Mouse (Mus musculus): ENCODE results near the gene Eefsec.

The Eefsec gene

GRCm38 (mm10) chr6:88446063-88447002 is at the start of gene Eefsec:
Eefsec (minus strand) TSS chr6:88446539.
- peak; percentile 63 for DNase-seq (ENCODE audit: low read depth)

DNA sequence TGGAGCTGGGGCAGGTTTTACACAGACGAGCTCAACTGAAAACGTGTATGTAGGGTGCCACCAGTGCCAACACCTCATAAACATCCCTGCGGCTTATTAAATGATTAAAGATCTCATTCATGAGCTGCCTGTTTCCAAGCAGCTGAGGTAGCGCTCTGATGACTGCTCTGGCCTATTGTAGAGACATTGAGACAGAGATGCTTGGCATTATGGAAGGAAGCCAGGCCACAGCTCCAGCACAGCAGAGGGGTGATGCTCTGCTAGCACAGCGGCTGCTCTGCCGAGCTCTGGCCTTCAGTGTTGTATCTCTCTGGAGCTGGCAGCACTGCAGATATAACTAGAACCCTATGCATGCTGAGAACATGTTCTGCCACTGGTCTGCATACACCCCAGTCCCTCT is 47.4 kb upstream of the Eefsec start:
- no peak for DNase-seq (ENCODE audit: low read depth)

DNA sequence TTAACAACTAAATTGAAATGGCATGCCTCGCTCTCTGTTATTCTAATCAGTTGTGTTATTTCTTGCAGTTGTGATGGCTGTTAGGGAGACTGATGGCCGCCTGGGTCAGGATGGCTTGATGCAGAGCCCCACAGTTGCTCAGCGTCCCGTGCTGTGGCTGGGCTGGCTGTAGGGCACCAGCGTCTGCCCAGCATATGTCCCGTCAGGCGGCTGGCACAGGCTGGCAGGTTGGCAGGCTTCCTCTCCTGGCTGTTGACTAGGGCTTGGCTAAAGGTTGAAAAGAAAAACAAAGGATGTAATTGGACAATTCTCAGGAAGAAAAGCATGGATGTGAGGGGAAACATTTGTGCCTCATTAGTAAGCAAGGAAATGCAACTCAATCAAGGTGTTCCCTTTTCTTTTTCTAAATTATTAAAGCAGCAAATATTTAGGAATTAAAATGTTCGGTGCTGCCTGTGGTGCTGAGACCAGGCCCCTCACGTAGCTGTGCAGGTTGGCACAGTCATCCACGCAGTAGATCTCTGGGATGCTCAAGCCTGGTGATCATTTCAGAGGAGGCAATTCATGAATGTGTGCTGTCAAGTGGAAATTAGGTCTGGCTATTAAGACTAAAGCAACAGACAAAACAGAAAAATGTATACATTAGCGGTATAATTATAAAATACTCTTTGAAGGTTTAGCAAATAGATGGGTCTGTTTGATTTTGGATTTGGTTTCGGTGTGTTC is 44.5 kb upstream of the Eefsec start:
- no peak for DNase-seq (ENCODE audit: low read depth)

DNA sequence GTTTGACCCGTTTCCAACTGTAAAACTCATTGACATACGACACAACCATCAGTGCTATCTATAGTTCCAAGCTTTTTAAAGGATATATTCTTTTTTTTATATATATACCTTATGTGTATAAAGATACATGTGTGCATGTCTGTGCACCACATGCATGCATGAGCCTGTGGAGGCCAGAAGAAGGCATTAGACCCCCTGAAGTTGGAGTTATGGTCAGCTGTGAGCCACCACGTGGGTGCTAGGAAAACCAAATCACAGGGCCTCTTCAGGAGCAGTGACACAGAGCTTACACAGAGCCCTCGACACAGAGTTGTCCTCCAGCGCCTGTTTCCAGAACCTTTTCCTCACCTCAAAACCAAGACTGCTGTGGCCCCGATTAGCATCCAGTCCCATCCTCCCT is 43.5 kb upstream of the Eefsec start:
- DNase-seq (ENCODE audit: low read depth), result no peak

GRCm38 (mm10) chr6:88489026-88489425 is 42.7 kb upstream of the Eefsec start:
- DNase-seq (ENCODE audit: low read depth), result no peak

DNA sequence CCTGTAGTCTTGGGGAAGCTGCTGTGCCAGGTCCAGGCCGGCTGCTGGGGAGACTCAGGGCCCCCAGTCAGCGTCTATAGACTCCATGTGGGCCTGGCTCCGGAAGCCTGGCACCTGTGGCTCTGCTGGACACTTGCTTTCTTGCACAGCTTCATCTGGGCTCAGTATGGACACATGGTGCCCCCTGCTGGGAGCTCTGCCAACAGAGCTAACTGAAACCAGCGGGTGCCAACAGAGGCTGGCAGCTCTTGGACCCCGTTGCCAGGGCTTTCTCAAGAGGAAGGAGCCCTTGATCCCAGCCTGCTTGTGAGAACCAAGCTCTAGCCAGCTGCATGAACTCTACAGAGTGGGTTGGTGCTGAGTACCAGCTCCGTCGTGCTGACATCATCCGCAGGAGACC is 40.6 kb upstream of the Eefsec start:
- no peak for DNase-seq (ENCODE audit: low read depth)

DNA sequence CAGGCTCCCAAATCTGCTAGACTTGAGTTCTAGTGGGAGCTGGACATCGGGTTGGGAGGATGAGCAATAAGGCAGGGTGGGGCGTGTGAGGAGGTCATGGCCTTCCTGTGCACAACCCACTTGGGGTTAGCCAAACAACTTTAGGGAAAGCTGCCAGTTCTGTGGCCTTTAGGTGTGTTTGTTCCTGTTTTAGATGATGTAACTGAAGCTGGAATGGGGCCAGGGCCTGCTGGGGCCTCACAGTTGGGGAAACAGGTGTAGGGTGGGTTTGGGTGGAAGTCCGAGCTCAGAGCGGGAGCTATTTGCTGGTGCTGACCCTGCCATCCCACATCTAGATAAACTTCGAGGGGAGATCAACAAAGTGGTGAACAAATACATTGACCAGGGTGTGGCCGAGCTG is 39.0 kb upstream of the Eefsec start:
- no peak for DNase-seq (ENCODE audit: low read depth)

DNA sequence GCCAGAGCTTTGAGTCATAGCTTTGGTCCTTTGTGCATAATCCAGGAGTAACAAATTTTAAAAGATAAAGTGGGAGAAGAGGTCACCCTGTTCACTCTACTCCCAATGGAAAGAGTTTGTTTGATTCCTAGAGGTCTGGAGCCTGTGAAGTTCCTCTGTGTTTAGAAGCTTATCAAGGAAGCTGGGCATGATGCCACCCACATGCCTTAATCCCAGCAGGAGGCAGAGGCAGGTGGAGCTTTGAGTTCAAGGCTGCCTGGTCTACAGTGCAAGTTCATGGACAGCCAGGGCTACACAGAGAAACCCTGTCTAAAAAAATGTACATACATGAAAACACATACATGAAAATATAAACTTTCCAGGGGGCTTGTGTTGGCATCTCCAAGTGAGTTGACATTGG is 37.6 kb upstream of the Eefsec start:
- DNase-seq (ENCODE audit: low read depth), result no peak

DNA sequence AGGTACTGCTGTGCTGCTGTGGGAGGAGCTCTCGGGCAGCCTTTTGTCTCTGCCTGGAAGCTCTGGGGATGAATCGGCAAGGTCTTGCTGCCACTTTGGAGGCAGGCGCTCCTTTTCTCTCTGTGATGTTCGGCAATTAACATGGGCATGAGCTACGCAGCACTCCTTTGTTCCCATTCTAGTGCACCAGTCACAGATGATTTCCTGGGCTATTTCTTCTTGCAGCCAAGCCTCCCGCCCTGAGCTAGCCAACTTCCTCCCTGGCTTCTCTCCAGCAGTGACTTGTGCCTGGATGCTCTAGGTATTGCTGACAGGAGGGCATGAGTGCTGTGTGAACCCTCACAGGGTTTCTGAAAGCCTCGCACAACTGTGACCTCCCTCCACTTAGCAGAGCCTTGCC is 36.8 kb upstream of the Eefsec start:
- no peak for DNase-seq (ENCODE audit: low read depth)

DNA sequence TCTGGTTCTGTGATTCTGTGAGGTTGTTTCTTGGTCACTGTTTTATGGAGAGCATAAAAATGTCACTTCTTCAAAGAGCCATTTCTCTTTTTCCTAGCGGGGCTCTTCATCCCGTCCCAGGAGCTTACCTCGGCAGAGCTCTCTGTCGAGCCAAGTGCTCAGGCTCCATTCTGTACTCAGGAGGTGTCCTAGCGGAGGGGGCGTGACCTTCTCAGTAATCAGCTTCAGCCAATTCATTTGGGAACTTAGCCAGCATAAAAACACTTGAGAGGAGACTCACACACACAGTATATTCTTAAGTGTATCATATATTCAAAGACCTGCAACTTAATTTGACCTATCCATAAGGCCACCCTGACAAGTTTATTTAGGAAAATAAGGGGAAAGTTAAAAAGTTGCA is 34.1 kb upstream of the Eefsec start:
- DNase-seq (ENCODE audit: low read depth), result no peak

DNA sequence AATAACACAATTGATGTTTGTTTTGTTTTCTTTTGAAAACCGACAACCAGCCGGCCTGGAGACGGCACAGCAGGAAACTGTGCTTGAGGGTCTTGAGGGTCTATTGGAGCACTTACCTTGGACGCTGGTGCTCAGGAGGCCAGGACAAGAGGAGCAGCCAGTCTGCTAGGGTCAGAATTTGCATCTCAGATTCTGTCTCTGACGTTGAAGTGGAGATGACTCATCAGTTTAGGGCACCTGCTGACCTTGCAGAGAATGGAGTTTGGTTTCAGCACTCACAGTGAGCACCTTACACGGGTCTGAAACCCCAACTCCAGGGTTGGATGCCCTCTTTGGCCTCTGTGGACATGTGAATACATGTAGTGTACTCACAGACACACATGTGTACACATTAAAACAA is 23.5 kb upstream of the Eefsec start:
- DNase-seq (ENCODE audit: low read depth), result no peak

GRCm38 (mm10) chr6:88465181-88465920 is 19.0 kb upstream of the Eefsec start, which contains the start of gene Ruvbl1:
Ruvbl1 (plus strand) TSS chr6:88465409.
- peak; percentile 93 for DNase-seq (ENCODE audit: low read depth)

DNA sequence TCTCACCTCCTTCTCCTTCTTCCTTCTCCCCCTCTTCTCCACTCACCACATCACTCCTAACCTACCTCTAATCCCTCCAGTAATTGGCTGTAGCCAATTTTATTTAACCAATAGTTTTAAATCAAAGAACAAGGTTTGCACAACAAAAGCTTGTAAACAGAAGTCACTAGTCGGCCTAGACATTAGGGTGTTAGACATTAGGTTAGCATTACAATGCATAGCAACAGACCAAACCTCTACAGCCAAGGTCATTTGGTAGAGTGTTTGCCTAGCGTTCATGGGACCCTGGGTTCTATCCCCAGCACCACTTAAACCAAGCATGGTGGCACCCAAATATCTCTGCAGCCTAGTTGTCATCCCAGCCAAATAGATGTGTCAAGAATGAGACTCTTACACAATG is 8.2 kb upstream of the Eefsec start:
- DNase-seq (ENCODE audit: low read depth), result no peak

DNA sequence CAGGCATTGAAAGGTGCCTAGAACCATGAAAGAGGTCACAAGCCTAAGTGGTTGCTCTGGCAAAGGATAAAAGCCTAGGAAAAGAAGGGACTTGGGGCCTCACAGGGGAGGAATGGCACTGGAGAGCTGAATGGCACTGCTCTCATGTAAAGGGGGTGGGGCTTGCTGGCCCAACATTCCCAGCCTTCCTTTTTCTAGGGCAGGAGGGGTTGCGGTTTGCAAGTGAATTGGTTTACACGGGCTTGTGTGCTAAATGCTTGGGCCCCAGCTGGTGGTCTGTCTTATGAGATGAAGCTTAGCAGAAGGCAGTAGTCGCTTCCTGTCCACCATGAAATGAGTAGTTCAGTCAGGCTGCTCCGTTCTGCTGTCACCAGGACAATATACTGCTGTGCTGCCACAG is 1.1 kb upstream of the Eefsec start:
- DNase-seq (ENCODE audit: low read depth), result no peak

DNA sequence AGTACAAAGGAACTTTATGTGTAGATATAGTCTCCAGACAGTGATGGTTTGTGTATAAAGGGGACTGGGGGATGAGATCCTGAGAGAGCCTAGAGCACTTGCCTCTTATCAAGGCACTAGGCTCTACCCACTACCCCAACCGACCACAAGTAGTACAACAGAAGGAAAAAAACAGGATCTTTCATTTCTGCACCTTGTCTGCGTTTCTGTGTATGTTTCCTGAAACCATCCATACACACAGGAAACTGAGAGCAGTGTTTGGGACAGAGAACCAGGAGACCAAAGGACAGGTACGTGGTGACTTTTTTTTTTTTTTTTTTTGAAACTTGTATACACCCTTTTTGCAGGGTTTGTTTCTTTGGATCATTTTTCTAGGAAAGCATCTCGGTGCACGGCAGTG is 678 bp downstream of the Eefsec start:
- DNase-seq (ENCODE audit: low read depth), result no peak

DNA sequence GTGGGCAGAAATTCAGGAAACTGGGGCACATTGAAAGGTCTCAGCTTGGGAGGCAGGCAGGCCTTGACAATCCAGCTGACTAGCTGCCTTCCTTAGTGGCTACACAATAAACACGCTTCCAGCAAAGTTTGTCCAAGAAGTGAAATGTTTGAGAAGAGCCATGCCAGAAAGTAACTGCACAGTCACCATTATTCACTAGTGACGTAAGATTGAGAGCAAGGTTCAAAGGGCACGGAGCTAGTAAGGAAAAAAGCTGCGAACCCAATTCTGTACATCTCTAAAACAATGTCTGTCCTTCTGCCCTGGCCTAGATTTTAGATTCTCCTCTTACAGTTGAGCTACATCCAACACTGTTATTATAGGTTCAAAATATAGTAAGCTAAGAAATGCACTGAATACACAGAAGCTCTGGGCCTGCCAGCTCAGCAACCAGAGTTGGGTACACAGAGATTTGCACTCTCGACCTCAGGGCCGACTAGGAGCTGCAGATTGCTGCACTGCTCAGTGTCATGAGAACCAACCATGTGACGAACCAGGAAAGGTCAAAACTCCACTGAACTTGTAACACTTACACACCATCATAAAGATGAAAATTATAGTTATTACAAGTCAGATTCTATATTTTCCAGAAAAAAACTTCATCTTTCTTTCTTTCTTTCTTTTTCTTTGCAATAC is 2.1 kb downstream of the Eefsec start:
- DNase-seq (ENCODE audit: low read depth), result no peak

- DNase-seq (ENCODE audit: low read depth), result no peak
These were observed 2.9 kb downstream of the Eefsec start for GRCm38 (mm10) chr6:88443446-88443845.

DNA sequence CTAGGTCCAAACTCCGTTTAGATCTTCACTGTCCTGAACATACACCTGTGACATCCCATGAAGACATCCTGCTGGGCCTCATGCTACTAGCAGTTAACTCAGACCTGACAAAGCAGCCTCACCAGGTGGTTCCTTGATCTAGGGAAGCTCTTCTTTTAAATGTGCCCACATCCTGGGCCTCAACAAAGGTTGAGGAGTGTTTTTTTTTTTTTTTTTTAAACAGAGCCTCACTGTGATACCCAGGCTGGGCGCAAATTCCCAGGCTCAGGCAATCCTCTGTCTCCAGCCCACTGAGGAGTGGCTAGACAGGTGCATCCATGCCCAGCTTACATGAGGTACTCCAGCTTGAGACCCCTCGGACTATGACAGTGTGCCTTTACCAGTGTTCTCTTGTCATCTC is 3.8 kb downstream of the Eefsec start:
- no peak for DNase-seq (ENCODE audit: low read depth)

DNA sequence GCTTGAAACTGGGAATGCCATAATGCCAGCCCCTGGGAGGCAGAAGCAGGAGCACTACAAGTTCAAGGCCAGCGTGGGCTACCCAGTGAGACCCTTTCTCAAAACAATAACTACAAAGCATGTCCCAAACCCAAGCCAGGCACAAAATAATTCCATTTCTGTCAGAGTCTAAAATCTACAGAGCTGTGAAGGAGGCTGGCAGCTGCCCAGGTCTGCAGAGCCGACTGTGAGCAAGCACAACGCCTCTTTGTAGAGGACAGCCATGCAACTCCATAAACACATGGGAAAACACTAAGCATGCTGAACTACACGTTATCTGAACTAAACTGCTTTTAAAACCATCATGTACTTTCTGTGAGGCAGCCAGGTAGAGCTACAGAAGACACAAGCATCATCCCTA is 7.3 kb downstream of the Eefsec start:
- DNase-seq (ENCODE audit: low read depth), result no peak

DNA sequence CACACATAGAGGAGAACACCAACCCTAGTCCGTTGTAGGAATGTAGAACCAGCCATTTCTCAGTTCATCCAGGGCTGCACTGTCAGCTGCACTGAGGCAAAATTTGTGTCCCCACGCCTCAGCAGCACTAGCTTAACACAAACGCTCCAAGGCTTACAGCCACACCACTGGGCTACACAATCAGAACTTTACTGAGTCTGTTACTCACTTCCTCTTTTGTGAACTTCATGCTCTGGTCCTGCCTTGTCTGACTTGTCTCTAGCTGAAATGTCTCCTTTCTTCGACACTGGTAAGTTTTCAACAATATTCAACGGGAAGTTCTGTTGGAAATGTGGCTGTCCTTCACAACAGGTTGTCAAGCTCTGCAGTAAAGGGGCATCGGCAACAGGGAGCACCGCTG is 10.7 kb downstream of the Eefsec start:
- DNase-seq (ENCODE audit: low read depth), result no peak

DNA sequence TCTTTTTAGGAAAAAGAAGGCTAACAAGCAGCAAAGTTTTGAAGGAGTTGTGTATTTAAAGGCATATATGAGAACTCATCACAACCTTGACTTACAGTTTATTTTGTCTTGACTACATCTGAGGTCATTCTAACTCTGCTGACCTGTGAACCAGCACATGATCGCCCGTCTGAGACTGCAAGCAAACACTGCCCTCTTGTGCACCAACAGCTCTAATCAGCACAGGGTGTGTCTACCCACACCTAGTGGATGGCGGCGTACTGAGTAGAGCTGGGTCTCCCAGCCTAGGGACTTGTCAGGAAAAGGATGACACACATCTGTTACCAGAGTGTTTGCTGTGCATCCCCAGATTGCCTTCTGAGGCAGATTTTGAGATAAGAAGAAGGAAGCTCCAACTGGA is 15.1 kb downstream of the Eefsec start:
- DNase-seq (ENCODE audit: low read depth), result no peak

- DNase-seq (ENCODE audit: low read depth), result no peak
These were observed 30.1 kb downstream of the Eefsec start for GRCm38 (mm10) chr6:88416130-88416758.
